Mouse (Mus musculus): ENCODE results near the gene Sema4g. TPM values are rescaled to one million over a fixed set of nuclear protein-coding genes. Genes with fewer than 3 reads are reported as not detected.
A peak's percentile ranks its signal among the peaks of the same experiment; 100 is the strongest.

Gene Sema4g
- polyA plus RNA-seq, 1 experiment from 2014 or later, result 7.2 TPM

DNA sequence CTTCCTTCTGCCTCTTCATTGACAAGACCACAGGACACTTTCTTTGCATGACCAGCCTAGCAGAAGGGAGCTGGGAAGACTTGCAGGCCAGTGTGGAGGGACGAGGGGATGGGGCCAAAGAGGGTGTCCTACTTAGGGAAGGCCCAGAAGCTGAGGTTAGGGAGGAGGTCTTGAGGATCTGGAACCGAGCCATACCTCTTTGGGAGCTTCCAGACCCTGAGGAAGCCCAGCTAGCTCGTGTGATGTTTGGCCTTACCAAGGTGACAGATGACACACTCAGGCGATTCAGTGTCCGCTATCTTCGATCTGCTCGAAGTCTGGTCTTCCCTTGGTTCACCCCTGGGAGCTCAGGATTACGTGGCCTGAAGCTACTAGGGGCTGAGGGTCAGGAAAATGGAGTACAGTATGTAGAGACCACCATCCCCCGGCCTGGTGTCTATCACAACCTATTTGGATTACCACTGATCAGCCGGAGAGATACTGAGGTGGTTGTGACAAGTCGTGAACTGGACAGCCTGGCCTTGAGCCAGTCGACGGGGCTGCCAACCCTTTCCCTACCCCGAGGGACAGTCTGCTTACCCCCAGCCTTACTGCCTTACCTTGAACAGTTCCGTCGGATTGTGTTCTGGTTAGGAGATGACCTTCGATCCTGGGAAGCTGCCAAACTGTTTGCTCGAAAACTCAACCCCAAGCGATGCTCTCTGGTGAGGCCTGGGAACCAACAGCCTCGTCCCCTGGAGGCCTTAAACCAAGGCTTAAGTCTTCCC is 18.7 kb downstream of the Sema4g start:
- Histone ChIP-seq H3K27me3 (ENCODE audit: control insufficient read depth, insufficient read depth, low read length) (no peaks in the 10 kb centered on the region), H3K9me3 (ENCODE audit: control insufficient read depth, low read length) (no peaks in the 10 kb centered on the region), H3K4me1 (ENCODE audit: control insufficient read depth, insufficient read depth, low read length) (peaks cover 18% of the 10 kb centered on the region), H3K27ac (ENCODE audit: low read depth, low read length) (no peak overlapping the region), H3K4me2 (replicated peaks; ENCODE audit: low read depth, low read length) (peak overlapping the region; percentile 91), H3K9ac (ENCODE audit: low read depth, low read length) (peak overlapping the region; percentile 80; the same call in 1 of the 2 replicates), H3K36me3 (ENCODE audit: control insufficient read depth, insufficient read depth, low read length) (peaks cover 68% of the 10 kb centered on the region), H3K4me3 (ENCODE audit: low read length) (peak overlapping the region; percentile 97)
- ATAC-seq (ENCODE audit: low FRiP score, low TSS enrichment), result no peak
- WGBS, result 88% methylated on average over 20 of the region's 20 CpGs

GRCm38 (mm10) chr19:45010646-45011045 is 21.7 kb downstream of the Sema4g start:
- H3K9me3 ChIP-seq (ENCODE audit: control insufficient read depth, low read length), result no peaks in the 10 kb centered on the region
- H3K4me2 ChIP-seq (replicated peaks; ENCODE audit: low read depth, low read length), result no peak overlapping the region
- no peak overlapping the region for H3K27ac ChIP-seq (ENCODE audit: low read depth, low read length)
- 89% methylated on average over 4 of the region's 4 CpGs for WGBS
- no peaks in the 10 kb centered on the region for H3K27me3 ChIP-seq (ENCODE audit: control insufficient read depth, insufficient read depth, low read length)
- H3K4me3 ChIP-seq (ENCODE audit: low read length), result no peak overlapping the region
- H3K36me3 ChIP-seq (ENCODE audit: control insufficient read depth, insufficient read depth, low read length), result peaks cover 48% of the 10 kb centered on the region
- ATAC-seq (ENCODE audit: low FRiP score, low TSS enrichment), result no peak
- H3K4me1 ChIP-seq (ENCODE audit: control insufficient read depth, insufficient read depth, low read length), result peaks cover 31% of the 10 kb centered on the region
- no peak overlapping the region for H3K9ac ChIP-seq (ENCODE audit: low read depth, low read length)

DNA sequence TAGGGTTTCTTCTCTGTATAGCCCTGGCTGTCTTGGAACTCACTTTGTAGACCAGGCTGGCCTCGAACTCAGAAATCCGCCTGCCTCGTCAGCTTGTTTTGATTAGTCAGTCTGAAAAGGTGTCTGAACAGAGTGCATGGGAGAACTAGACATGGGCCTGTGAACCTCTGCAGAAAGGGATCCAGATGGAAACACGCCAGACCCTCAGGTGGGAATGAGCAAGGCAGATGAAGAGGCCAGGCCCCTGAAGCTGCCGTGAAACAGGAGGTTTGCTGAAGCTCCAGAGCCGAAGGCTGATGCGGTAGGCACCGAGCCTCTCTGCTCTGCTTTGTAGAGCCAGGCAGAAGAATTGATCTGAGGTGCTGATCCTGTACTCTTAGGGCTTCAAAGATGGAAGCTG is 23.3 kb downstream of the Sema4g start:
- Histone ChIP-seq H3K4me3 (ENCODE audit: low read length) (no peak overlapping the region), H3K9ac (ENCODE audit: low read depth, low read length) (0 out of 2 replicates have a peak overlapping the region, but pooled peaks have one; percentile 12), H3K4me1 (ENCODE audit: control insufficient read depth, insufficient read depth, low read length) (peaks cover 34% of the 10 kb centered on the region), H3K27me3 (ENCODE audit: control insufficient read depth, insufficient read depth, low read length) (no peaks in the 10 kb centered on the region), H3K9me3 (ENCODE audit: control insufficient read depth, low read length) (no peaks in the 10 kb centered on the region), H3K4me2 (replicated peaks; ENCODE audit: low read depth, low read length) (no peak overlapping the region), H3K27ac (ENCODE audit: low read depth, low read length) (peak overlapping the region; percentile 11; the same call in 1 of the 2 replicates), H3K36me3 (ENCODE audit: control insufficient read depth, insufficient read depth, low read length) (peaks cover 48% of the 10 kb centered on the region)
- no peak for ATAC-seq (ENCODE audit: low FRiP score, low TSS enrichment)
- WGBS, result 85% methylated on average over 8 of the region's 8 CpGs

DNA sequence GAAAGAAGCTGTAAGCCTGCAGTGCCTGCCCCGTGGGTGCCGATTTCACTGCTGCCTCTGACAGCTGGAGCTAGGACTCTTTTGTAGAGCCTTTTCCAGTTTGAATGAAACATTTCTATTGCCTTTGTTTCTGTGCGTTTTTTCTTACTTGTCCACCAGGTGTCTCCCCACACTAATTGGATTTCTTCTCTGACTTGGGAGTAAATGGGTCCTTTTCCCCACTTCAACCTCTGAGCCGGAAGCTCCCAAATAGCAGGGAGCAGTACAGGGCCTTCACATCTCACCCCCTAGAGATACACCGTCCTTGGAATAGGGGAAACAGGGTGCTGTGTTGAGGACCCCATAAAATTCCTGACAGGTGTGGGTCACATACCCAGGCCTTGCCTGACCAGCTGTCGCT is 23.7 kb downstream of the Sema4g start:
- 37% methylated on average over 6 of the region's 6 CpGs for WGBS
- Histone ChIP-seq H3K4me2 (replicated peaks; ENCODE audit: low read depth, low read length) (no peak overlapping the region; the same call in 1 of the 2 replicates), H3K27ac (ENCODE audit: low read depth, low read length) (peak overlapping the region; percentile 11; the same call in 1 of the 2 replicates), H3K9ac (ENCODE audit: low read depth, low read length) (no peak overlapping the region), H3K27me3 (ENCODE audit: control insufficient read depth, insufficient read depth, low read length) (no peaks in the 10 kb centered on the region), H3K36me3 (ENCODE audit: control insufficient read depth, insufficient read depth, low read length) (peaks cover 48% of the 10 kb centered on the region), H3K9me3 (ENCODE audit: control insufficient read depth, low read length) (no peaks in the 10 kb centered on the region), H3K4me3 (ENCODE audit: low read length) (no peak overlapping the region), H3K4me1 (ENCODE audit: control insufficient read depth, insufficient read depth, low read length) (peaks cover 30% of the 10 kb centered on the region)
- ATAC-seq (ENCODE audit: low FRiP score, low TSS enrichment), result no peak

- peaks cover 39% of the 10 kb centered on the region for H3K36me3 ChIP-seq (ENCODE audit: control insufficient read depth, insufficient read depth, low read length)
- H3K27me3 ChIP-seq (ENCODE audit: control insufficient read depth, insufficient read depth, low read length), result no peaks in the 10 kb centered on the region
- no peak overlapping the region for H3K4me2 ChIP-seq (replicated peaks; ENCODE audit: low read depth, low read length)
- no peaks in the 10 kb centered on the region for H3K9me3 ChIP-seq (ENCODE audit: control insufficient read depth, low read length)
- no peak overlapping the region for H3K4me3 ChIP-seq (ENCODE audit: low read length)
- peaks cover 29% of the 10 kb centered on the region for H3K4me1 ChIP-seq (ENCODE audit: control insufficient read depth, insufficient read depth, low read length)
- ATAC-seq (ENCODE audit: low FRiP score, low TSS enrichment), result no peak
- H3K27ac ChIP-seq (ENCODE audit: low read depth, low read length), result peak overlapping the region; percentile 100; the same call in 1 of the 2 replicates
- no peak overlapping the region for H3K9ac ChIP-seq (ENCODE audit: low read depth, low read length)
- WGBS, result 43% methylated on average over 6 of the region's 6 CpGs
Observed at GRCm38 (mm10) chr19:45013581-45014225, 24.8 kb downstream of the Sema4g start.

DNA sequence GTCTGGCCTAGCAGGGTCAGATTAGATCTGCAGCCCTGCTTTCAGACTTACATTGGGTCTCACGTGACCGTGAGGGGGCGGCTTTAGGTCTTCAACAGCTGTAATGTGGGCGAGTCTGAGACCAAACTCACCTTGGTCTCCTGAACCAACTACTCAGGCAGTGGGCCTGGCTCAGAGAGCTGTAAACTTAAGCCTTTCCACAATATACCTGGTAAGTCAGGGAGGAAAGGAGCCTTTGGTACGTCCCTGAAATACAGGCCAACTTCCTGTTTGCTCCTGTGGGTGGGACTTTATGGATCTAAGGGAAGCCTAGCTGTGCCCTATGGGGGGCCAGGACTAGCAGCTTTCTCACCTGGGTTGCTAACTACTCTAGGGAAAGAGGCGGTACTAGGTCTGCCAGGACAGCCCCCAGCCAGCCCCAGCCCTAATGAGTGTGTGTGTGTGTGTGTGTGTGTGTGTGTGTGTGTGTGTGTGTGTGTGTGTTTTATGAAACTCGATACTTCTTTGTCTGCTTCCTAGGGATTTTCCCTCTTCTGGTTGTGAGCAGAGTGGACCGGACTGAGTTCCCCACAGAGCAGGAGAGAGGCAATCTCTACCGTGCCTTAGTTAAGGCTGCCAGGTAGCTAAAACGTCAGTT is 25.6 kb downstream of the Sema4g start, which contains the start of gene Lzts2:
Lzts2 (plus strand) TSS at position 80 of the 637 bp plus-strand sequence.
- H3K9me3 ChIP-seq (ENCODE audit: control insufficient read depth, low read length), result no peaks in the 10 kb centered on the region
- H3K27me3 ChIP-seq (ENCODE audit: control insufficient read depth, insufficient read depth, low read length), result no peaks in the 10 kb centered on the region
- peaks cover 36% of the 10 kb centered on the region for H3K4me1 ChIP-seq (ENCODE audit: control insufficient read depth, insufficient read depth, low read length)
- peak within 1 kb of the TSS; percentile 100 for H3K27ac ChIP-seq (ENCODE audit: low read depth, low read length)
- 3% methylated on average over 10 of the region's 10 CpGs for WGBS
- H3K4me3 ChIP-seq (ENCODE audit: low read length), result peak within 1 kb of the TSS; percentile 80
- peak within 1 kb of the TSS; percentile 96 for H3K4me2 ChIP-seq (replicated peaks; ENCODE audit: low read depth, low read length)
- H3K9ac ChIP-seq (ENCODE audit: low read depth, low read length), result peak within 1 kb of the TSS; percentile 85
- H3K36me3 ChIP-seq (ENCODE audit: control insufficient read depth, insufficient read depth, low read length), result peaks cover 33% of the 10 kb centered on the region
- 0 out of 2 replicates have a peak, but pooled peaks have one; percentile 4 for ATAC-seq (ENCODE audit: low FRiP score, low TSS enrichment)

DNA sequence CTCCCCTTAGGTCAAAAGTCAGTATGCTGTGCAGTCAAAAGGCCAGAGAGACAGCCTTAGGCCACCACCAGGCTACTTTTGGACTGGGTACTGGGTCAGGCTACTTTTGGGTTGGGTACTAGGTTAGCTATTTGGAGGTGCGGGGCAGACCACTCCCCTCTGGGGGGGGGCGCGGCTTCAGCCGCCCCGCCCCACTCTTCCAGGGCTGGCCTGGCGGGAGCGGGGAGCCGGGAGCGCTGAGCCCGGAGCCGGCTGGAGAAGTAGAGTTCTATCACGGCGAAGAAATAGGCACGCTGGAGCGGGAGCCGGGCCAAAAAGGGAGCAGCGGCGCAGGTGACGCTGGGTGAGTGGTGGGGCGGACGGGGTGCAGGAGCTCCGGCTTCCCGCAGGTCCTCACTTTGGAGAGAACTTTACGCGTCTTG is 26.1 kb downstream of the Sema4g start:
- Histone ChIP-seq H3K4me2 (replicated peaks; ENCODE audit: low read depth, low read length) (peak overlapping the region; percentile 96), H3K9ac (ENCODE audit: low read depth, low read length) (peak overlapping the region; percentile 85), H3K9me3 (ENCODE audit: control insufficient read depth, low read length) (no peaks in the 10 kb centered on the region), H3K27me3 (ENCODE audit: control insufficient read depth, insufficient read depth, low read length) (no peaks in the 10 kb centered on the region), H3K4me1 (ENCODE audit: control insufficient read depth, insufficient read depth, low read length) (peaks cover 41% of the 10 kb centered on the region), H3K4me3 (ENCODE audit: low read length) (peak overlapping the region; percentile 80), H3K36me3 (ENCODE audit: control insufficient read depth, insufficient read depth, low read length) (peaks cover 29% of the 10 kb centered on the region), H3K27ac (ENCODE audit: low read depth, low read length) (peak overlapping the region; percentile 100)
- 0 out of 2 replicates have a peak, but pooled peaks have one; percentile 2 for ATAC-seq (ENCODE audit: low FRiP score, low TSS enrichment)
- WGBS, result under 1% methylated on average over 25 of the region's 25 CpGs

DNA sequence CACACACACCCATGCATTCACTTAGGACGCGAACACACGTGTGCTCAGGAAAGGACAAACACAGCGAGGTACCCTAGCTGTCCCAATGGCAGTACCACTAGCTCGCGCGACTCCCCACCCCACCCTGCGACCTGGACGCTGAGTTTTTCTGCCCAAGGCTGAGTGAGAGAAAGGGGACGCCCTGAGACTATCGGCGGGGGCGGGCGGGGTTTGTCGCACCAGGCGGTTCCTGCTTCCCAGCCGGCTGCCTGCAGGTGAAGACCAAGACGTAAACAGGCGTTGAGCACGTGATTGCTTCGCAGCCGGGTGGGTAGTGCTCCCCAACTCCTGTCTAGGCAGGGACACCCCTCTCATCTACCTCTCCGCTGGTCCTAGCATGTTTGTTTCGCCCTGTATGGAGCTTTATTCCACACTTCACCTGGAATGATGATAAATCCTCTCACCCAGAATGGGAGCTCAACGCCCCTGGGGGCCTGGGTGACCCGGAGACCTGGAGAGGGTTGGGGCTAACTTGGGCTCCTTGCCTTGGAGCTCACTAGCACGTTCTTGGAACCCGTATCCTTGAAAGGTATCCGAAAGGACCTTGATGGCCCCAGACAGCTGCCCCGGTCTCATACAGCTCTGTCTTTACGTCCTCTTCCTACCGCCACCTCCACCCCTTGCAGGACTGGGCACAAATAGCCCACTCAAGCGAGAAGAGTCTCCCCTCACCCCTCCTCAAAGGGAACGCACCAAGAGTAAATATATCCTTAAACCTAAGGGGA is 26.8 kb downstream of the Sema4g start:
- Histone ChIP-seq H3K9me3 (ENCODE audit: control insufficient read depth, low read length) (no peaks in the 10 kb centered on the region), H3K27me3 (ENCODE audit: control insufficient read depth, insufficient read depth, low read length) (no peaks in the 10 kb centered on the region), H3K36me3 (ENCODE audit: control insufficient read depth, insufficient read depth, low read length) (peaks cover 22% of the 10 kb centered on the region), H3K4me2 (replicated peaks; ENCODE audit: low read depth, low read length) (peak overlapping the region; percentile 96), H3K27ac (ENCODE audit: low read depth, low read length) (peak overlapping the region; percentile 100), H3K4me1 (ENCODE audit: control insufficient read depth, insufficient read depth, low read length) (peaks cover 48% of the 10 kb centered on the region), H3K9ac (ENCODE audit: low read depth, low read length) (peak overlapping the region; percentile 85), H3K4me3 (ENCODE audit: low read length) (peak overlapping the region; percentile 80)
- WGBS, result 2% methylated on average over 32 of the region's 34 CpGs
- ATAC-seq (ENCODE audit: low FRiP score, low TSS enrichment), result no peak; the same call in 1 of the 2 replicates
